Mouse (Mus musculus) T-helper 1 cell (primary cell): ENCODE measurements around the gene Itga9.

Experiments
- in situ Hi-C: fragments of 300-600 bp; cut with MboI, MseI; formaldehyde crosslinking; loops from one replicate; pipeline ENCODE4 v1.15.1; 2025; ENCODE audit warnings: high pct_unique_total_duplicates

Itga9 gene

GRCm38 (mm10) chr9:118606817-118607371 is 404 bp downstream of the Itga9 start:
- in situ Hi-C loops: no loop called here

- in situ Hi-C loops: no loop called here
Observed at GRCm38 (mm10) chr9:118607701-118608401, 1.4 kb downstream of the Itga9 start.

GRCm38 (mm10) chr9:118608556-118608955 is 2.1 kb downstream of the Itga9 start:
- in situ Hi-C loops: no loop called here

GRCm38 (mm10) chr9:118610060-118610459 is 3.6 kb downstream of the Itga9 start:
- in situ Hi-C loops: no loop called here

- in situ Hi-C loops: no loop called here
Observed at GRCm38 (mm10) chr9:118611111-118611541, 4.6 kb downstream of the Itga9 start.

- in situ Hi-C loops: no loop called here
Observed at GRCm38 (mm10) chr9:118611958-118612581, 5.6 kb downstream of the Itga9 start.

- in situ Hi-C loops: no loop called here
Observed at GRCm38 (mm10) chr9:118617237-118617636, 10.7 kb downstream of the Itga9 start.

- in situ Hi-C loops: no loop called here
Observed at GRCm38 (mm10) chr9:118618732-118619250, 12.3 kb downstream of the Itga9 start.

GRCm38 (mm10) chr9:118620807-118621206 is 14.3 kb downstream of the Itga9 start:
- in situ Hi-C loops: no loop called here

GRCm38 (mm10) chr9:118621691-118622090 is 15.2 kb downstream of the Itga9 start:
- in situ Hi-C loops: no loop called here

GRCm38 (mm10) chr9:118622376-118623166 is 16.1 kb downstream of the Itga9 start:
- in situ Hi-C loops: no loop called here

- in situ Hi-C loops: no loop called here
Observed at GRCm38 (mm10) chr9:118623483-118623882, 17.0 kb downstream of the Itga9 start.

GRCm38 (mm10) chr9:118624146-118624545 is 17.7 kb downstream of the Itga9 start:
- in situ Hi-C loops: no loop called here

GRCm38 (mm10) chr9:118629763-118630379 is 23.4 kb downstream of the Itga9 start:
- in situ Hi-C loops: no loop called here

- in situ Hi-C loops: no loop called here
Observed at GRCm38 (mm10) chr9:118631775-118632757, 25.6 kb downstream of the Itga9 start.

GRCm38 (mm10) chr9:118632758-118633143 is 26.3 kb downstream of the Itga9 start:
- in situ Hi-C loops: no loop called here

- in situ Hi-C loops: no loop called here
Observed at GRCm38 (mm10) chr9:118638642-118639210, 32.2 kb downstream of the Itga9 start.

- in situ Hi-C loops: no loop called here
Observed at GRCm38 (mm10) chr9:118645698-118646355, 39.3 kb downstream of the Itga9 start.

- in situ Hi-C loops: no loop called here
Observed at GRCm38 (mm10) chr9:118647495-118647894, 41.0 kb downstream of the Itga9 start.
